Mouse (Mus musculus) MEL (cell line): ENCODE data around the gene Rasal3. TPM values are rescaled to one million over a fixed set of nuclear protein-coding genes. Genes with fewer than 3 reads are reported as not detected.

ENCODE experiments used
- DNase-seq: peaks from one replicate; pipeline ENCODE4 v3.0.0; 2011; ENCODE audit warnings: low read depth, low spot score
- H3K27ac ChIP-seq: 2 replicates; pipeline ENCODE4 v1.5.1; 2012; ENCODE audit warnings: low read depth, mild to moderate bottlenecking, control low read depth, low read length, moderate library complexity; ENCODE audit not compliant: control insufficient read depth
- H3K27me3 ChIP-seq, 2 experiments: fragments of 150-350 bp in 1 of 2; sonication (generic) in 1 of 2; 2 replicates each; pipeline ENCODE4 v1.6.1; 2012; ENCODE audit warnings: low read length in 2 of 2, mild to moderate bottlenecking in 2 of 2, improper control_type of control experiment in 1 of 2, moderate library complexity in 1 of 2; ENCODE audit not compliant: insufficient read depth in 2 of 2, control insufficient read depth in 1 of 2
- H3K36me3 ChIP-seq, 2 experiments: 2 replicates each; pipeline ENCODE4 v1.6.1; 2012 to 2014; ENCODE audit warnings: low read length in 2 of 2, improper control_type of control experiment in 1 of 2, inconsistent platforms in 1 of 2, mild to moderate bottlenecking in 1 of 2; ENCODE audit not compliant: insufficient read depth in 2 of 2, control insufficient read depth in 1 of 2
- H3K4me1 ChIP-seq, 2 experiments: fragments of 150-350 bp in 1 of 2; sonication (generic) in 1 of 2; 2 replicates each; pipeline ENCODE4 v1.6.1; 2012; ENCODE audit warnings: low read length in 2 of 2, improper control_type of control experiment in 1 of 2, mild to moderate bottlenecking in 1 of 2; ENCODE audit not compliant: insufficient read depth in 2 of 2, control insufficient read depth in 1 of 2
- H3K4me3 ChIP-seq, 2 experiments: fragments of 150-350 bp in 1 of 2; sonication (generic) in 1 of 2; 2 replicates each; pipeline ENCODE4 v1.5.1; 2012; ENCODE audit warnings: low read depth in 2 of 2, low read length in 2 of 2, mild to moderate bottlenecking in 2 of 2, moderate library complexity in 2 of 2, control low read depth in 1 of 2, improper control_type of control experiment in 1 of 2; ENCODE audit not compliant: control insufficient read depth in 1 of 2, insufficient read depth in 1 of 2
- H3K79me2 ChIP-seq: 2 replicates; pipeline ENCODE4 v1.6.1; 2012; ENCODE audit warnings: mild to moderate bottlenecking, low read length, moderate library complexity; ENCODE audit not compliant: control insufficient read depth, poor library complexity, insufficient read depth
- H3K9ac ChIP-seq: 2 replicates; pipeline ENCODE4 v1.6.1; 2012; ENCODE audit warnings: low read depth, mild to moderate bottlenecking, control low read depth, low read length, moderate library complexity; ENCODE audit not compliant: control insufficient read depth, poor library complexity, severe bottlenecking
- H3K9me3 ChIP-seq: fragments of 150-350 bp; sonication (generic); replicated peaks from 2 replicates; pipeline ENCODE4 v1.6.1; 2012; ENCODE audit warnings: mild to moderate bottlenecking, low read length, improper control_type of control experiment, moderate library complexity; ENCODE audit not compliant: insufficient read depth
- BHLHE40 ChIP-seq: IDR thresholded peaks from 2 replicates; pipeline ENCODE4 v1.6.1; 2012; ENCODE audit warnings: low read depth, mild to moderate bottlenecking, inconsistent platforms, low read length, improper control_type of control experiment, borderline replicate concordance
- CHD1 ChIP-seq: IDR thresholded peaks from 2 replicates; pipeline ENCODE4 v1.6.1; 2012; ENCODE audit warnings: low read depth, mild to moderate bottlenecking, inconsistent platforms, low read length, improper control_type of control experiment
- CTCF ChIP-seq, 3 experiments: IDR thresholded peaks in 2 of 3; conservative IDR thresholded peaks in 1 of 3; 2 replicates each; pipeline ENCODE4 v1.5.1; 2011 to 2012; ENCODE audit warnings: low read length in 3 of 3, low read depth in 2 of 3, mild to moderate bottlenecking in 2 of 3, improper control_type of control experiment in 1 of 3, inconsistent platforms in 1 of 3, mixed read lengths in 1 of 3, moderate library complexity in 1 of 3; ENCODE audit not compliant: control insufficient read depth in 1 of 3, insufficient read depth in 1 of 3, poor library complexity in 1 of 3, severe bottlenecking in 1 of 3
- E2F4 ChIP-seq: IDR thresholded peaks from 2 replicates; pipeline ENCODE4 v1.6.1; 2011; ENCODE audit warnings: low read depth, low read length, improper control_type of control experiment, borderline replicate concordance
- GATA1 ChIP-seq: IDR thresholded peaks from 2 replicates; pipeline ENCODE4 v1.6.1; 2011; ENCODE audit warnings: low read depth, low read length, improper control_type of control experiment
- JUND ChIP-seq: IDR thresholded peaks from 2 replicates; pipeline ENCODE4 v1.6.1; 2011; ENCODE audit warnings: low read depth, mild to moderate bottlenecking, improper control_type of control experiment, low read length
- MEF2A ChIP-seq: IDR thresholded peaks from 2 replicates; pipeline ENCODE4 v1.6.1; 2014; ENCODE audit warnings: low read depth, mild to moderate bottlenecking, inconsistent platforms, low read length, improper control_type of control experiment; ENCODE audit not compliant: poor library complexity, insufficient replicate concordance, severe bottlenecking; ENCODE audit errors: extremely low read depth
- NELFE ChIP-seq: IDR thresholded peaks from 2 replicates; pipeline ENCODE4 v1.6.1; 2011; ENCODE audit warnings: low read depth, low read length, improper control_type of control experiment
- RCOR1 ChIP-seq: IDR thresholded peaks from 2 replicates; pipeline ENCODE4 v1.6.1; 2012; ENCODE audit warnings: low read depth, mild to moderate bottlenecking, inconsistent platforms, low read length, improper control_type of control experiment
- ZNF384 ChIP-seq: IDR thresholded peaks from 2 replicates; pipeline ENCODE4 v1.6.1; 2012; ENCODE audit warnings: low read depth, mild to moderate bottlenecking, inconsistent platforms, low read length, improper control_type of control experiment
- polyA plus RNA-seq, 2 experiments: library from polyadenylated mRNA; stranded (reverse) in 1 of 2; unstranded in 1 of 2; fragments of >175 nt in 1 of 2; fragments of >200 nt in 1 of 2; gene quantifications; 2 replicates each; pipeline versions ENCODE4 v1.2.1 to v1.2.4; 2012; ENCODE audit warnings: low replicate concordance in 2 of 2, low read depth in 1 of 2; ENCODE audit not compliant: insufficient read length in 2 of 2, insufficient read depth in 1 of 2, missing spikeins in 1 of 2
- total RNA-seq: library from RNA; depleted of rRNA; stranded (reverse); fragments of 300-350 nt; gene quantifications from 2 replicates; pipeline ENCODE4 v1.2.3, GENCODE M21; 2012

The Rasal3 gene
- total and polyA plus RNA-seq, 3 experiments = 0.04 TPM; not detected in 1

GRCm38 (mm10) chr17:32376475-32376874 lies 26.9 kb downstream of the Rasal3 start:
- Histone ChIP-seq H3K79me2 (no peaks in the 10 kb centered on the region), H3K4me3 (no peak overlapping the region), H3K9me3 (no peaks in the 10 kb centered on the region), H3K9ac (no peak overlapping the region), H3K4me1 (no peaks in the 10 kb centered on the region), H3K36me3 (no peaks in the 10 kb centered on the region), H3K27ac (no peak overlapping the region), H3K27me3 (no peaks in the 10 kb centered on the region)
- TF ChIP-seq MEF2A (no peak), BHLHE40 (no peak), GATA1 (no peak), NELFE (no peak), RCOR1 (no peak), E2F4 (no peak)
- DNase-seq = no peak

GRCm38 (mm10) chr17:32368991-32369578 lies 34.3 kb downstream of the Rasal3 start:
- Histone ChIP-seq H3K4me3 (no peak overlapping the region), H3K27ac (no peak overlapping the region), H3K9me3 (no peaks in the 10 kb centered on the region), H3K79me2 (peaks cover 1% of the 10 kb centered on the region; the same call in 1 of the 2 replicates), H3K36me3 (peaks cover 0 to 12% of the 10 kb centered on the region in 2 experiments; a peak in 2 of 4 replicates), H3K4me1 (peaks cover 5 to 13% of the 10 kb centered on the region in 2 experiments), H3K27me3 (no peaks in the 10 kb centered on the region), H3K9ac (no peak overlapping the region)
- DNase-seq = no peak
- TF ChIP-seq CHD1 = no peak

DNA sequence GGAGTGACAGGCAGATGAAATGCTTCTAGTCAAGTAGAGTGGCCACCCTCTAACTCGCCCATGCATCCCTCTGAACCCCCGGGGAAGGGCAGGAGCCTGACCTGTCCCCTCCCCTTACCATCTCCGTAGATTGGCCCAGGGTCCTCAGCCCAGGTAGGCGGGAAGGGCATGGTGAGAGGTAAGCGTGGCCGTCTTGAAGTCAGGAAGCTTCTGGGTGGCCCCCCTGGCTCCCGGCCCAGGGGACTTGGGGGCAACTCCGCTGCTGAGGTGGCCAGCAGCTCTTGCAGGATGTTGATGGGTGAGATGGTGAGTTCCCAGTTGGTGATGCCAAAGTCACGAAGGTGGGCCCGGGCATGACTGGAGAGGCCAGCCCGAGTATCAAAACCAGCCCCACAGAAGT lies 35.7 kb downstream of the Rasal3 start:
- no peak overlapping the region for H3K9ac ChIP-seq
- peaks cover 5 to 23% of the 10 kb centered on the region in 2 experiments for H3K4me1 ChIP-seq
- no peaks in the 10 kb centered on the region for H3K9me3 ChIP-seq
- no peak overlapping the region for H3K4me3 ChIP-seq
- peaks cover 14% of the 10 kb centered on the region for H3K79me2 ChIP-seq
- TF ChIP-seq CTCF (IDR thresholded peaks at IDR 0.05 in 2 of 3, conservative IDR thresholded peaks at IDR 0.05 in 1 of 3; ENCODE audit: control insufficient read depth in 1 of 3, insufficient read depth in 1 of 3, low read depth in 2 of 3, low read length in 3 of 3, poor library complexity in 1 of 3, severe bottlenecking in 1 of 3) = no peak
- TF ChIP-seq ZNF384 = no peak
- TF ChIP-seq JUND = no peak
- no peak for DNase-seq
- H3K27ac ChIP-seq = no peak overlapping the region
- H3K27me3 ChIP-seq = no peaks in the 10 kb centered on the region
- peaks cover 0 to 18% of the 10 kb centered on the region in 2 experiments; a peak in 2 of 4 replicates for H3K36me3 ChIP-seq
